Mouse (Mus musculus): ENCODE data around the gene Orai3.

The Orai3 gene

DNA sequence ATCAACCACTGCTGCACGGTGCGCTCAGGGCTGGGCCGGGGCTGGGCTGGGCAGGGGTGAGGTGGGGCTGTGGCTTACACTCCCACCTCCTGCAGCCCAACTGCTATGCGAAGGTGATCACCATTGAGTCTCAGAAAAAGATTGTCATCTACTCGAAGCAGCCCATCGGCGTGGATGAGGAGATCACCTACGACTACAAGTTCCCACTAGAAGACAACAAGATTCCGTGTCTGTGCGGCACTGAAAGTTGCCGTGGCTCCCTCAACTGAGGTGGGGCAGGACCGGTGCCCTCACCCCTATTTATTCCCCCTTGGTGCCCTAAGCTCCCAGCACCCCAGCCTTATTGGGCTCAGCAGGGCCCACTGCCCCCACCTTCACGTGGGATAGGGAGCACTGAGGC is 29.6 kb downstream of the Orai3 start:
- DNase-seq (ENCODE audit: low spot score in 2 of 2) = no peak

DNA sequence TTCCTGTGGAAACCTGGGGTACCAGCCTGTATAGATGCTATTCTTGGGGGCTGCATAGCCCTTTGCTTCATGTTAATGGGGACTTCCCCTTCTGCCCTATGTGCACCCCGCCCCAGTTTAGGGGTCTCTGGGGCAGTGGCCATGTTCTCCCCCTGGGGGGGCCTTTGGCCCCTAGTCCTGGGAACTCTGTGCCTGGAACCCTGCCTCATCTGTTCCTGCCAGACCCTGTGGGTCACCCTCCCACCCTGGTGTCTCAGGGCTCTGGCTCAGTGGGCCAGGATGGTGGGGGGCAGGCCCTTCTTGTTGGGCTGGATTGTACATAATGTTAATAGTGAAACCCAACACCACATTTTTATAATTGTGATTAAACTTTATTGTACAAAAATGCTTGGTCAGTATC is 30.1 kb downstream of the Orai3 start:
- DNase-seq (ENCODE audit: low spot score in 2 of 2) = no peak

DNA sequence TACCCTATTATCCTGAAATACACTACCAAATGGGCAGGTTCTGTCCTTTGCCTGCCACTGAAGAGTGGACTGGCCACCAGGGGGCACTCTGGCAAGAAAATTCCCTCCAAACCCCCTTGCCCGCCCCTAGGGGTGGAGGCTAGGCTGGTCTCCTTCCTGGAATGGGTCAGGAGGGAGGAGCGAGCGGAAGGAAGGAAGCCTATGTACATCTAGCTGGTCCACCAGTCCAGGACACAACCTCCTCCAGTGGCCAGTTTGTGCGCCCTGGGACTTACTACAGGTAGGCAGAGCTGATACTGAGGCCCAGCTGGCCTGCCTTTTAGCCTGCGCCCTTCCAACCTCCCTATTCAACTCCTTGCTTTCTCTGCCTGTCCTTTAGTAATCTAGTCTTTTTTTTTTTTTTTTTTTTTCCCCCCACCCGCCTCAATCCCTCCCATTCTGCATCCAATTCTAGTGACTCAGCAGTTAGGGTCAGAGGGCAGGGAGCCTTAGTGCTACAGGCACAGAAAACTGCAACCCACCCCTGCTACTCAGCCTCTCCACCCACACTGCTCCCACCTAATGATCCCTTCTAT is 30.9 kb downstream of the Orai3 start, which contains the start of gene Hsd3b7:
Hsd3b7 (plus strand) TSS at position 170 of the 575 bp plus-strand sequence.
- DNase-seq (ENCODE audit: low spot score in 2 of 2) = peak; percentile 81 to 91

DNA sequence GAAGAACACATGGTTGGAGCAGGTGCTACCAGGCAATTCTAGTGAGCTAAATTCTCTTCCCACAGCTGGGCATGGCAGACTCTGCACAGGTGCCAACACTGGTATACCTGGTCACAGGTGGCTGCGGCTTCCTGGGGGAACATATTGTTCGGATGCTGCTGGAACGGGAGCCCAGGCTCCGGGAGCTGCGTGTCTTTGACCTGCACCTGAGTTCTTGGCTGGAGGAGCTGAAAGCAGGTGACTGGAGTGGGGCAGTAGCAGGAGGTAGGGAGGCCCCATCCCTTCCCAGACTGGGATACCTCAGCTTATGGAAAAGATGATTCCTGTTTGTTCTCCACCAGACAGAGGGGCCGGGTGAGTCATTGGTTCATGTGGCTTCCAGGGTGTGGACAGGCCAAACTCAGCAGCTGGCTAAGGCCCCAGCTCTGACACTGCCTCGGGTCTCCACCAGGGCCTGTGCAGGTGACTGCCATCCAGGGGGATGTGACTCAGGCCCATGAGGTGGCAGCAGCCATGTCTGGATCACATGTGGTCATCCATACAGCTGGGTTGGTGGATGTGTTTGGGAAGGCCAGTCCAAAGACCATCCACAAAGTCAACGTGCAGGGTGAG is 31.5 kb downstream of the Orai3 start:
- no peak for DNase-seq (ENCODE audit: low spot score in 2 of 2)

DNA sequence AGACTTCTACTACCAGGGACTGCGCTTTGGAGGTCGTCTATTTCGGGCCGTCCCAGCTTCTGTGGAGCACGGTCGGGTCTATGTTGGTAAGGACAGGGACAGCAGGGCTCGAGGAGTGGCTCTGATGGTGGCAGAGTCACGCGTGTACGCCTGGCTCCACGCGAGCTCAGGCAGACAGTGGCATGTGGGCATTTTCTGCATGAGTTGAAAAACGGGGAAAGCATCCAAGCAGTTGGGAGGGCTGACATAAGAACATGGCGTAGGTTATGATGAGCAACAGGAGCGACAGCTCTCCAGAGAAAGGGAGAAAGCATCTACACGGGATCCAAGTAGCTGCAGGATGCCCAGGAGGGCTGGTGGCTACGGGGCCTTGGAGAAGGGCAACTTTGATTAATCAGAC is 32.7 kb downstream of the Orai3 start:
- no peak for DNase-seq (ENCODE audit: low spot score in 2 of 2)

DNA sequence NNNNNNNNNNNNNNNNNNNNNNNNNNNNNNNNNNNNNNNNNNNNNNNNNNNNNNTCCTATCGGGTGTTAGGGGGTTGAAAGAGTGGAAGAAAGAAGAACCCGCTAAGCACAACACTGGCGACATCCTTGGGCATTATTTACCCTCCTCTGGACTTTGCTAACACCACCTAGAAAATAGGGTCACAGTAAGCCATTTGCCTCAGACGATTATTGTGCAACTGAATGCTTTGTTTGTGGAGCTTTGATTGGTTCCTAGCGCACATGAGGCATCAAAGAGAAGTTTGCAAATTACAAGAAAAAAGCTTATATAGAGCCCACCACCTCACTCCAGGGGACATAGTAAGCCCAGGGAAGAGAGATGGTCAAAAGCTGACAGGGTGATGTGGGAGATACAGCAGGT is 39.2 kb downstream of the Orai3 start:
- no peak for DNase-seq (ENCODE audit: low spot score in 2 of 2)

DNA sequence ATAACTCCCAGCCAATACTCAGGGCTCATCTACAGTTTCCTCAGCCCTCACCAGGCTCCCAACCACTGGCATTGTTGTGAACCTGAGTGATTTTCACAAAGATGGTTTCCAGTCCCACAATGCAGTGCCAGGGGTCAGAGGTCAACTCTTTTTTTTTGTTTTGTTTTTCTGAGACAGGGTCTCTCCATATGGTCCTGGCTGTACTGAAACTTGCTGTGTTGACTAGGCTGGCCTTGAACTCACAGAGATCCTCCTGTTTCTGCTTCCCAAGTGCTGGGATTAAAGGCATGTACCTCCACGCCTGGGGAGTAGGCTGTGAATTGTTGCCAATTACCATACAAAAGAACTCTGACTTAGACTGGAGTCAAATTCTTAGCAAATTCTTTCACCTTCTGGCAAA is 40.2 kb downstream of the Orai3 start:
- no peak for DNase-seq (ENCODE audit: low spot score in 2 of 2)

DNA sequence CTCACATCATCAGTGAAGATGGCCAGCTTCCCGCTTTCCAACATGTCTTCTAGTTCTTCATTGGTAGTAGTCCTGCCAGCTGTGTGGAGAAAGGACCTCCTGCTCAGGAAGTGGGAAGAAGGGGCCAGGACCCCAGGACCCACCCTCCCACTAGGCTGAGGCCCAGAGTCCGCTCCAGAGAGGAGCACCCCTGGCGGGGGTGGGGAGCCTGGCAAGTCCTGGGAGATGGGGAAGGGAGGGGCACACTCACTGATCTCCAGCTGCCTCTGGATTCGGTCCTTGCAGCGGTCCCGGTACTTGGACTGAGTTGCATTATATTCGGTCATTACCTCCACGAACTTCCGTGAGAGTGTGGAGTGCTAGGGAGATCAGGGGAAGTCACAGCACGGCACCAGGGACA is 41.0 kb downstream of the Orai3 start:
- no peak for DNase-seq (ENCODE audit: low spot score in 2 of 2)

DNA sequence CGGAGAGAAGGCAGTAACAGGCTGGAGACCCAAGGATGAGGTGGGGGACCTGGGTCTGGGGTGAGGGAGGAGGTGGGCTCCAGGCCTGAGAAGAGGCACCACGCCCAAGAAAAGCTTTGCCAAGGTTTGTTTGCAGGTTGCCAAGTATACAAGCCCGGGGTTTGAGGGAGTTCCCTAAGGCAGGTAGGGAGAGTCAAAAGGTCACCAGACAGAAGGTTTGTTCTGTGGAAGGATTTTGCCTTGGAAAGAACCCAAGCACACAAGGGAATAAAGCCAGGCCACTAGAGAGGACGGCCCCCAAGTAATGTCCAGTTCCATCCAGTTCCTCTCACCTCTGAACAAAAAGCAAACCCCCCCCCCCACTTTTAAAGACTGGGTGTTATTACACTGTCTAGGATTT is 41.6 kb downstream of the Orai3 start:
- DNase-seq (ENCODE audit: low spot score in 2 of 2) = no peak

DNA sequence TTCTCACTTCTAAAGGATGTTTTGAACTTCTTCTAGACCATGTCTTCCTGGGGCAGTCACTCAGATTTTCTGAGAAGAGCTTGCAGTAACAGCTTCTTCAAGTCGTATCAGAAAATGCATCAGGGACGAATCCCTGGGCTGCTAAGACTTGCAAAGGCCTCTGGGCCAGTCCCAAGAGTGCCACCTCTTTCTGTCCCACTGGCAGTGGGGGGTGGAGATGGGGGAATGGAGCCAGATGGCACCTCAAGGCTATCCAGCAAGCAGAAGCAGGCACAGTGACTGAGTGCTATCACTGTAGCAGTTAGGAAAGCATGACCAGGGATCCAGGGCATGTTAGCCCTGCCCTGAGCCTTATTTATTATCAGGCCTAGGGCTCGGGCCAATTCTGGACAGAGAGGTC is 42.7 kb downstream of the Orai3 start:
- no peak for DNase-seq (ENCODE audit: low spot score in 2 of 2)

DNA sequence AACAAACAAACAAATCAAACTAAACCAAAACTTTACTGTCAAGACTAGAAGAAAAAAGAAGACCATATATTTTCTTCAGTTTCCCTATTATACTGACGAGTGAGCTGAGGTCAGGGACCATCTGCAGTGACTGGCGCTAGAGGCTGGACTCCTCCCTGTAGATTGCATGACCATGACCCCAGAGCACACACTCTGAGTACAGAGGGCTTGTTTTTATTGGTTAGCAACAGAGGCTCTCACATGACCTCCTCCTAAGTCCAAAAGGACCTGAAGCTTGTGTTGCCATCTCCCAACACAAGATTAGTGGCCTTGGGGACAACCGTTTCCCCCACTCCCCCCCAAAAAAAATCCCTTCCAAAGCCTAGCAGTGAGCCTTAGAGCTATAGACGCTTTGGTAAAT is 44.2 kb downstream of the Orai3 start:
- DNase-seq (ENCODE audit: low spot score in 2 of 2) = no peak

DNA sequence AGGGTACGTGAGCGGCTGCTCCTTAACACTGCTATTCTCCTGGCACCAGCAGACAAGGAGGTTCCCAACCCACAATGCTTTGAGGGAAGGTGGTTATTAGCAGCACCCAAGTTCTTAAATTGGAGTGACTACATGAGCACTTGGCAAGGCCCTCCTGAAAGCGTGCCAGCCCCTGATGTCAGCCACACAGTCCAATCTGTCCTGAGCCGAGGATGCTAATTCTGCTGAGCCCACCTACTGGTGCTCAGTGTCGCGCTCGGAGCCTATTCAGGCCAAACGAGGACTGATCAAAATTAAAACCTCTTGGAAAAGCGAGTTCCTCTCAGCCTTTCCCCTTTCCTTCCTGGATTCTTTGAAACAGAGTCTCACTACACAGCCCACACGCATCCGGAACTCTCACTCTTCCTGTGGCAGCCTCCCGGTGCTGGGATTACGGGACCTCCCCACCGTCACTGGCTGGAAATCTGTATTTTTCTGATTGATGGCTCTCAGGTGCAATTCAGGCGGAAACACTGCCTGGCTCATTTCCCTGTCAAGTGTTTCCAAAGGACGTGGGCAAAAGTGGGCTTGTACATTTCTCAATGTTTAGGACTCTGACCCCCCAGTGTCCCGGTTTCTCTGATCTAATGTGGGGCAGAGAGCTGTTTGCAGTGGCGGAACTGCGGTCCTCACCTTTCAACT is 44.8 kb downstream of the Orai3 start:
- DNase-seq (ENCODE audit: low spot score in 2 of 2) = peak in 1 of 2 experiments; percentile 56

DNA sequence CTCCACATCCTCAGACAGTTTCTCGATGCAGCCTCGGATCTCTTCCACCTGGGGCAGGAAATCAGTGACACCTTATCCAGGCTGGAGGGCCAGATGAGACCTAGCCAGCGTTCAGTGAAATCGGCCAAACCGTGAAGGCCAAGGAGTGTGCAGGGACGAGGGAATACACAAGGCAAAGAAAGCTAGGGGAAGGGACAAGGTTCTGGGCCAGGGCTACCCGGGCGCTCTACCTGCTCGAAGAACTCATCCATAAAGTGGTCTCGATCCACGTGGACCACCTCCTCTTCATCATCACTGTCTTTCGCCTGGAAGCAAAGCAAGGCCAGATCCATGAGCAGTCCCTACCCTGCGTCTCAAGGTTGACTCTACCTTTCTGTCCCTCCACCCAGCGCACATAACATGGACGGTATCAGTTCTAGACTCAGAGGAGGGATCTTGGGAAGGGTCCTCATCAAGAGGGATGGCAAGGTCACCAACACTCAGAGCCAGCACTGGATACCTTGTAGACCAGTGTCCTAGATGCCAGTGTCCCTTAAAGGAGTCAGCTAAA is 45.6 kb downstream of the Orai3 start:
- DNase-seq (ENCODE audit: low spot score in 2 of 2) = no peak

DNA sequence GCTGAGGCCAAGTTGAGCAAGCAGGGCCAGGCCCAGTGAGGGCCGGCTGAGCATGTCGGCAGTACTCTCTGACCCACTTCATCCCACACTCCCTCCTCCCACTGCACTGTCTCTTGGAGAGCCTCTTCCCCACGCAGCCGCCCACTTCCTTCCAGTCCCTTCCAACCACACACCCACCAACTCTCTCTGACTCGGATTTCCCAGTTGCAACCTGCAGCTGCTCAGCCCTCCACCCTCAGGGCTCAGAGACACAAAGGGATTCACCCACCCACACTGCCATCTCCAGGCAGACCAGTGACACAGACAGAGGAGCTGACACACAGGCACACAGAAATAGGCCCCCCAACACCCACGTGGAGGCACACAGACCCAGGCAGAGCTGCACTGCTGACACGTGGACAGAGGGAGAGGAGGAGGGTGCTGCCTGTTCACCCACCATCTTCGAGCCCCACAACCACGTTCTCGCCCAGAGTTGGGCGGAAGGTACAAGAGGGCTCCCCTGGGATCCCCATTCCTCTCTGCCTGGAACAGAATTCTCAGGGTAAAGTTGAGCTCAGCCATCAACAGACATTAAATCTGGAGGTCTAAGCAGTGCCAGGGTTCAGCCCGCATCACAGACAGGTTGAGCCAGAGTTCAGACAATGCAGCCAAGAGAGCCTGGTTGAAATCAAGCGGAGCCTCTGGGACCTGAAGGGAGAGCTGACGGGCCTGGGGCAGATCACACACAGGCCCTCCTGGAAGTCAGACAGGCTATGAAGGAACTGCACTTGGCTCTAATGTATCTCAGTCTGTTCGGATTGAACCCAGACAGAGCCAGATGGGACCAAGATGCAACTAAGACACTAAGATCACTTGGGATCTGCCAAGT is 46.6 kb downstream of the Orai3 start:
- no peak for DNase-seq (ENCODE audit: low spot score in 2 of 2)

DNA sequence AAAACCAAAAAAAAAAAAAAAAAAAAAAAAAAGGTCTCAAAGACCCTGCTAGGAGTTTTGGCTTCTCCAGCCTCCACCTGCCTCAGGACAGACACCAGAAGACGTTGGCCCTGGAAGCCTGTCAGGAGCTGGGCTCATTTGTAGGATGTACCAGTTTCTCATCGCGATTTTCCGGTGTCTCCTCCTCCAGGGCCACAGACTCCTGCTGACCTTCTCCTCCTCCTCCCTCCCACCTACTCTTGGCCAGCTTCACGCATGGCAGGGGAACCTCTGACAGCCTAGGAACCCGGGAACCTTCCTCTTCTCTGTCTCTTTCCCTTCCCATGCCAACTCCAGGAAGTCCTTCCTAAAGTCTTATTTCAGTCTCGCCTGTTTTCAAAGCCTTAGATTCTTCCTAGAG is 47.4 kb downstream of the Orai3 start:
- DNase-seq (ENCODE audit: low spot score in 2 of 2) = no peak

DNA sequence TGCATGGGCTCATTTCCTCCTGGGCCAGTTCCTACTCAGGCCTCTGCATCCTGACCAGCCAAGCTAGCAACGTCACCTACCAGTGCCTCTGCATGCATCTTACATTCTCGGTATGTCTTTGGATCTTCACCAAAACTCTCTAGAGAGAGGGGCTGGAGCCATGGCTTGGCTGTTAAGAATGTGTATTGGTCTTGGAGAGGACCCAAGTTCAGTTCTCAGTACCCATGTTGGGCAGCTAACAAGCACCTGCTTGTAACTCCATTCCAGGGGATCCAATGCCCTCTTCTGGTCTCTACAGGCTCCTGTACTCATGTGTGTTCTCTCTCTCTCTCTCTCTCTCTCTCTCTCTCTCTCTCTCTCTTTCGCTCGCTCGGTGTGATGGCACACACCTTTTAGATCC is 48.2 kb downstream of the Orai3 start:
- no peak for DNase-seq (ENCODE audit: low spot score in 2 of 2)

DNA sequence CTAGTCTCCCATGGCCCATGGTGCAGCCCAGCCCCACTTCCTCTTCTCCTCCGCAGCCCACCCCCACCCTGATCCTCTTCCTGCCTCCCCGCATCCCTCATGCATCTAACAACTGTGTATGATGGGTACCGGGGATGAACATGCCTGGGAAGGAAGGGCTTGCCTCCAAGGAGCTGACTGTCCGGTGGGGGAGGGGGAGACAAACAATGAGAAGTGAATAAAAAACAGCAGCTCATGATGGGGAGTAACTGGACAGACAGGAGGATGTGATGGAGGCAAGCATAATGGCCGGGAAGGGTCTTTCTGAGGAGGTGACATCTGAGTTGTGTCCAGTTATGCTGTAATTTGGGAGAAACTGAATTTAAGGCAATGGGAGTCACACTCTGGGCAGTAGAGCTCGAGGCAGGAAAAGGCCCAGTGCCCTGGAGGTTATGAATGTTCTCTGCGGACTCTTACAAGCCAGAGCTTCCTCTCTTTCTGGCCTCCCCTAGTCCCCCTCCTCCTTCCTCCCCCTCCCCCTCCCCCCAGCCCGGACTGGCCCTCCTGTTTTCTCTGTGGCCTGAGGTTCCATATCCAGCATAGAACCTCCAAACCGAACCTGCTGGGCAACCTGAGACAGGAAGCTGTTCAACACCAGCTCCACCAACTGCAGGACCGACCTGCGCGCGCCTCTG is 51.4 kb downstream of the Orai3 start:
- DNase-seq (ENCODE audit: low spot score in 2 of 2) = no peak

DNA sequence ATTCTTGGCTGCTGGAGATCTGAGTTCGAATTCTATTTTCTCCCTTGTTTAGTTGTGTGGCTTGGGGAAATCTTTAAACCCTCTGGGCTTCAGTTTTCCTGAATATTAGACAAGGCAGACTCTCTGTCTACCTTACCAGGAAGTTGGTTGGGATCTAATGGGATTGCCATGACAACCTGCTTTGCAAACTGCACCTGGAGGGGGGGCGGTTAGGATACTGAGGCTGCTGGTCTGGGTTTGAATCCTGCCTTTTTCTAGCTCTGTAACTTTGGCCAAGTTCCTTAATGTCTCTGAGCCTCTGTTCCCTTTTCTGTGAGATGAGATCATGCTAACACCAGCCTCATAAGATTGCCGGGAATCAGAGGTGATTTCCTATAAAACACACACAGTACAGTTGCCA is 52.9 kb downstream of the Orai3 start:
- DNase-seq (ENCODE audit: low spot score in 2 of 2) = no peak

DNA sequence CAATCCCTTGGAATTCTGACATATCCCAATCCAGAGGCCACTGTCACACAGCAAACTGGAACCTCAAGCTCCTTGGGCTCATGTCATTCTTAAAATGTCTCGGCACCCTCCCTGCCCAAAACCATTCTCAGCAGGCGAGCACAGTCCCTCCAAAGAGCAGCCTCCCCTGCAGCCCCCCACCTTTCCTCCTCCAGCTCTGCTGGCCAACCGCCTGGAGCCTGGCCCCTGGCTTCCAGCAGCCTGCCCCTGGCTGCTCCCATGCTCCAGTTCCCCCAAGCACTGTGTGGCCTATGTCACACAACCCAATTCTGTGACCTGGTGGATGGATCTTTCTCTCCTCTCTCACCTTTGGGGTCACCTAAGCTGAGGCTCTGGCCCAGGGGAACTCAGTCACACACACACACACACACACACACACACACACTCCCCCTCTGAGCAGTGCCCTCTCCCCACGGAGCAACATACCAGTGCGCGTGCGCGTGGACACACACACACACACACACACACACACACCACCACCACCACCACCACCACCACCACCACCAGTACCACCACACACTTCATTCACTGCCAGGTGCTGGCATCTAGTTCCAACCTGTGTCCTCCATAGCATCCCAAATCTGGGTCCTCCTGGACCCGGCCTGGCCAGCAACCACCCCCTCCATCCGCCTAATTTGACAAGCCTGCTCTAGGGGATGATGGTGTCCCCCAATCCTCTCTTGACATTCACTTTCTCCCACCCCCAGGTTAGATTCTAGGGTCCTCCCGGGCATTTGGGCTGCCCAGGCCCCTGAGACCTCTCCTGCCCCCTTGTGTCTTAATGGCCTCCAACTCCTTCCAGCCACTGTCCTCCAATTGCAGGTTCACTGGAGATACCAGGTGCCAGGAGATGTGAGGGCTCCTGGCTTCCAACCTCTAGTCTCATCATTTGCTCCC is 53.9 kb downstream of the Orai3 start:
- no peak for DNase-seq (ENCODE audit: low spot score in 2 of 2)

DNA sequence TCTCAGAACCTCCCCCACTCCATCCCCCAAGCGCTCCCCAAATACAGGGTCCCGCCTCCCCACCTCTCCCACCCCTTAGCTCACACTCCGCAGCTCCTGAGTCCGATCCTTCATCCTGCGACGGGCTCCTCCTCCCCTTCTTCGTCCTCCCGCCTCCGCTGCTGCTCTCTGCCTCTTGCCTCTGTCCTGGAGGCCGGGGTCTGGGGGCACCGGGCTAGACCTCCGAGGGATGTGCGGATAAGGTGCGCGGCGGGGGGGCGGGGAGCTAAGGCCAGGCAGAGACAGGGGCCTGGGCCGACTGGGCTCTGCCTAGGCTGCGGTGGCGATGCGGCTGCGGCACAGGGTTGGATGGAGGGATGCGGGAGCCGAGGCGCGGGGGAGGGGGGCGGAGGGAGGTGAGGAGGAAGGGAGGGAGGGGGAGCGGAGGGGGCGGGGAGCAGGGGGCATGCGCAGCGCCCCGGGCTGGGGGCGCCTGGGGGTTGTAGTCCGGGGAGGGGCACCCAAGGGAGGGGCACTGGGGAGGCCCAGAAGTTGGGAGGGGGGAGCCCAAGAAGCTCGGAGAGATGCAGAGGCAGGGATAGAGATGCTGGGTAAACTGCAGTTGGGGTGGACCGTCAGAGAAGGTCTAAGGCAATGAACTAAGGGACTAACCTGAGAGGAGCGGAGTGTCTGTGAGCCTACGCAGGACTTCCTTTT is 54.7 kb downstream of the Orai3 start, which contains the start of the genes Stx4a and Stx1b:
Stx4a (plus strand) TSS at position 119 of the 696 bp plus-strand sequence.
Stx1b (minus strand) TSS at position 374 of the 696 bp plus-strand sequence.
- peak; percentile 56 to 74 for DNase-seq (ENCODE audit: low spot score in 2 of 2)
